ENCODE assay signal across 20 mouse cellular contexts in the genomic region with DNA sequence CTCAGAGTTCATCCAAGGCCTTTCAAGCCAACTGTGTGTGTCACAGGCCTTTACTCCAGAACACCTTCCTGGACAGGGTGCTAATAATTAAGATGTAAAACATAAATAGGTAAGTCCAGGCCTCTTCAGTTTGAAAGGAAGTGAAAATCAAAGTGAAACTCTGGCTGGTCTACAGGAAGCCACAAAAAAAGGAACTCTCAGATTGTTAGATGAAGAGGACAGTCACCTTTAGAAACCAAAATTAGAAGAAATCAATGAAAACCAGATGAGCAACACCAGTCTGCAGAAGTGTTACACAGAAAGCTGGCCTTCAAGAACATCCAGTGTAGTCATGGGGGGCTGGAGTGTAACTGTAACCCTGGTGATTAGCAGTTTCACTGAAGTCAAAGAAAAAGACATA. TPM values are rescaled to one million over a fixed set of nuclear protein-coding genes. Genes with fewer than 3 reads are reported as not detected.
DNase-seq lines count a peak whose midpoint lies in the region; ATAC-seq and TF ChIP-seq lines count a peak whose summit lies in the region.
"Had no signal": no experiment of that assay in that cellular context is flagged by ENCODE, and none has a peak within 500 bp of the region (broad histone marks: within the 10 kb centered on the region; RNA-seq: fewer than 3 reads in every experiment).

No protein-coding gene starts in this region.

- peaks cover 25% of the 10 kb centered on the region for H3K36me3 ChIP-seq in spleen, adult 2 months (ENCODE audit: control insufficient read depth, insufficient read depth, low read length)
- H3K36me3 ChIP-seq in liver, postnatal 0 days (replicated peaks; ENCODE audit: insufficient read depth, low read length) = peaks cover 69% of the 10 kb centered on the region

- H3K9me3 ChIP-seq in liver, postnatal 0 days (ENCODE audit: low read length) = no peaks in the 10 kb centered on the region
- H3K9me3 ChIP-seq: embryonic facial prominence, embryonic 13.5 days; forebrain, embryonic 12.5 days; G1E; heart, embryonic 13.5 days; hindbrain, embryonic 12.5 days had no signal

- H3K4me3 ChIP-seq in spleen, adult 2 months (ENCODE audit: extremely low read depth, insufficient read depth, insufficient read length) = no peak overlapping the region
- no peak overlapping the region for H3K4me3 ChIP-seq in bone marrow, adult 2 months (replicated peaks; ENCODE audit: control insufficient read depth, low read depth, low read length)
- no peak overlapping the region for H3K4me3 ChIP-seq in liver, postnatal 0 days (ENCODE audit: low read depth, low read length)
- H3K4me3 ChIP-seq: embryonic facial prominence, embryonic 13.5 days; forebrain, embryonic 12.5 days; heart, embryonic 13.5 days; hindbrain, embryonic 12.5 days had no signal

- peaks cover 21% of the 10 kb centered on the region; the same call in 1 of the 2 replicates for H3K4me1 ChIP-seq in spleen, adult 2 months (ENCODE audit: control insufficient read depth, insufficient read depth, insufficient read length)
- H3K4me1 ChIP-seq in bone marrow, adult 2 months (ENCODE audit: control insufficient read depth, insufficient read depth, low read length) = peaks cover 2% of the 10 kb centered on the region; the same call in 1 of the 2 replicates
- H3K4me1 ChIP-seq in liver, postnatal 0 days (ENCODE audit: insufficient read depth) = no peaks in the 10 kb centered on the region; the same call in 1 of the 2 replicates
- H3K4me1 ChIP-seq: embryonic facial prominence, embryonic 13.5 days; forebrain, embryonic 12.5 days; heart, embryonic 13.5 days; hindbrain, embryonic 12.5 days had no signal

- TF ChIP-seq POLR2A in spleen, adult 2 months (IDR thresholded peaks at IDR 0.05; ENCODE audit: low read depth, low read length) = no peak
- TF ChIP-seq POLR2A in bone marrow, adult 2 months (IDR thresholded peaks at IDR 0.05; ENCODE audit: borderline replicate concordance, control insufficient read depth, low read depth, low read length) = no peak

- no peak for TF ChIP-seq EP300 in liver, postnatal 0 days (IDR thresholded peaks at IDR 0.05; ENCODE audit: low read depth)

- TF ChIP-seq CTCF in spleen, adult 2 months (IDR thresholded peaks at IDR 0.05; ENCODE audit: extremely low read depth, insufficient read depth, insufficient read length, insufficient replicate concordance) = no peak
- TF ChIP-seq CTCF in bone marrow, adult 2 months (IDR thresholded peaks at IDR 0.05; ENCODE audit: control insufficient read depth, insufficient read depth, low read length) = no peak
- no peak for TF ChIP-seq CTCF in liver, postnatal 0 days (IDR thresholded peaks at IDR 0.05; ENCODE audit: low read depth)

- no peaks in the 10 kb centered on the region for H3K27me3 ChIP-seq in spleen, adult 2 months (ENCODE audit: control insufficient read depth, insufficient read depth, low read length)
- H3K27me3 ChIP-seq in liver, postnatal 0 days (ENCODE audit: insufficient read depth, low read length) = no peaks in the 10 kb centered on the region
- H3K27me3 ChIP-seq: embryonic facial prominence, embryonic 13.5 days; forebrain, embryonic 12.5 days; heart, embryonic 13.5 days; hindbrain, embryonic 12.5 days had no signal

- ATAC-seq in monocyte, adult 5-6 weeks (replicated peaks; ENCODE audit: insufficient number of reproducible peaks, low FRiP score, low TSS enrichment, poor library complexity, severe bottlenecking) = 0 out of 2 replicates have a peak, but pooled peaks have one; percentile 29
- ATAC-seq in inflammation-experienced regulatory T-cells, adult 6 months = no peak
- no peak for ATAC-seq in liver, postnatal 0 days
- ATAC-seq: forebrain, embryonic 16.5 days; hindbrain, embryonic 16.5 days had no signal

- H3K27ac ChIP-seq in spleen, adult 2 months (ENCODE audit: insufficient read depth, low read length) = peak overlapping the region; percentile 80
- H3K27ac ChIP-seq in bone marrow, adult 2 months (ENCODE audit: control insufficient read depth, insufficient read depth, low read depth, low read length, poor library complexity) = peak overlapping the region; percentile 39; the same call in 1 of the 2 replicates
- H3K27ac ChIP-seq in liver, postnatal 0 days (ENCODE audit: low read depth) = no peak overlapping the region
- H3K27ac ChIP-seq: embryonic facial prominence, embryonic 13.5 days; forebrain, embryonic 12.5 days; heart, embryonic 13.5 days; hindbrain, embryonic 12.5 days had no signal

- H3K9ac ChIP-seq in liver, postnatal 0 days (replicated peaks) = no peak overlapping the region
- H3K9ac ChIP-seq: embryonic facial prominence, embryonic 13.5 days; forebrain, embryonic 12.5 days; heart, embryonic 13.5 days; hindbrain, embryonic 12.5 days had no signal

- no peak overlapping the region for H3K4me2 ChIP-seq in liver, postnatal 0 days (ENCODE audit: low read depth, low read length)
- H3K4me2 ChIP-seq: embryonic facial prominence, embryonic 13.5 days; forebrain, embryonic 12.5 days; heart, embryonic 13.5 days; hindbrain, embryonic 12.5 days had no signal

- no peak for DNase-seq in spleen, adult 2 months (ENCODE audit: low read depth in 1 of 2, low spot score in 2 of 2)
- no peak for DNase-seq in spleen, postnatal 10 days (ENCODE audit: low spot score in 2 of 2)
- no peak for DNase-seq in ovary, adult 18-20 months (ENCODE audit: low spot score)
- DNase-seq in liver, postnatal 0 days = no peak
- DNase-seq: adrenal gland, postnatal 10 days; cerebellum, adult 18-20 months; cerebellum, adult 9-11 months; cerebellum, postnatal 36 days; gastrocnemius, postnatal 14 days; heart, postnatal 36 days had no signal

RNA-seq across cellular contexts. Expression of gene Chuk, which starts 10.5 kb away (rescaled TPM):
- polyA plus RNA-seq in spleen, adult 2 months (2012; rRNA removed) = 11.4 and 11.8 TPM in 2 replicates
- 21.4 and 31.3 TPM in 2 replicates for polyA plus RNA-seq in bone marrow, adult 2 months (2011; ENCODE audit: insufficient read depth, insufficient read length, low replicate concordance, missing spikeins)
- total RNA-seq in monocyte, adult 5-6 weeks (2017) = 156 to 180 TPM (median 161 TPM) in 3 replicates
- polyA plus RNA-seq in inflammation-experienced regulatory T-cells, adult 6 months (2017; shearing (Covaris generic)) = 10 to 100 TPM; 39.5 to 49.3 (median 40.2) TPM
- 27.7 and 29.6 TPM in 2 replicates for polyA plus RNA-seq in liver, postnatal 0 days (2015; fragmentation: Nextera tagmentation; extraction: Ambion mirVana)

RNA-seq across cellular contexts. Expression of gene Cwf19l1, which starts 17.9 kb away (rescaled TPM):
- polyA plus RNA-seq in spleen, adult 2 months (2012; rRNA removed) = 2.8 and 5.5 TPM in 2 replicates
- polyA plus RNA-seq in bone marrow, adult 2 months (2011; ENCODE audit: insufficient read depth, insufficient read length, low replicate concordance, missing spikeins) = 8.3 and 22.6 TPM in 2 replicates
- 9.8 to 16.1 TPM (median 13.7 TPM) in 3 replicates for total RNA-seq in monocyte, adult 5-6 weeks (2017)
- 10 to 100 TPM; 23.2 to 37.0 (median 28.4) TPM for polyA plus RNA-seq in inflammation-experienced regulatory T-cells, adult 6 months (2017; shearing (Covaris generic))
- 12.3 and 12.6 TPM in 2 replicates for polyA plus RNA-seq in liver, postnatal 0 days (2015; fragmentation: Nextera tagmentation; extraction: Ambion mirVana)

RNA-seq across cellular contexts. Expression of gene Bloc1s2, which starts 28.5 kb away (rescaled TPM):
- polyA plus RNA-seq in spleen, adult 2 months (2012; rRNA removed) = 28.2 and 38.1 TPM in 2 replicates
- 40.9 and 78.0 TPM in 2 replicates for polyA plus RNA-seq in bone marrow, adult 2 months (2011; ENCODE audit: insufficient read depth, insufficient read length, low replicate concordance, missing spikeins)
- 80.6 to 110 TPM (median 103 TPM) in 3 replicates for total RNA-seq in monocyte, adult 5-6 weeks (2017)
- 100 to 1,000 TPM; 122 to 144 (median 132) TPM for polyA plus RNA-seq in inflammation-experienced regulatory T-cells, adult 6 months (2017; shearing (Covaris generic))
- polyA plus RNA-seq in liver, postnatal 0 days (2015; fragmentation: Nextera tagmentation; extraction: Ambion mirVana) = 31.6 and 33.2 TPM in 2 replicates

RNA-seq across cellular contexts. Expression of gene Erlin1, which starts 48.2 kb away (rescaled TPM):
- 4.5 and 5.0 TPM in 2 replicates for polyA plus RNA-seq in spleen, adult 2 months (2012; rRNA removed)
- 7.4 and 8.4 TPM in 2 replicates for polyA plus RNA-seq in bone marrow, adult 2 months (2011; ENCODE audit: insufficient read depth, insufficient read length, low replicate concordance, missing spikeins)
- total RNA-seq in monocyte, adult 5-6 weeks (2017) = 25.4 to 41.4 TPM (median 25.8 TPM) in 3 replicates
- polyA plus RNA-seq in inflammation-experienced regulatory T-cells, adult 6 months (2017; shearing (Covaris generic)) = 1 to 10 TPM; 3.2 to 7.6 (median 3.3) TPM
- 13.8 and 14.1 TPM in 2 replicates for polyA plus RNA-seq in liver, postnatal 0 days (2015; fragmentation: Nextera tagmentation; extraction: Ambion mirVana)
